Mouse (Mus musculus) liver, embryonic 14.5 days (tissue): ENCODE data around the gene Ccdc88a. TPM values are rescaled to one million over a fixed set of nuclear protein-coding genes. Genes with fewer than 3 reads are reported as not detected.

Source experiments
- ATAC-seq: fragments of 200-750 bp; cut with Nextera tagmentation; 2 replicates; pipeline ENCODE4 v1.8.0; 2017; ENCODE audit warnings: moderate number of reproducible peaks, mild to moderate bottlenecking, moderate library complexity; ENCODE audit not compliant: insufficient read depth
- DNase-seq, 3 experiments: peaks; one replicate each; pipeline ENCODE4 v3.0.0-alpha.2; 2012 to 2013; ENCODE audit warnings: low read depth in 3 of 3, low spot score in 3 of 3
- H3K27ac ChIP-seq: fragments of 300-500 bp; sonication (generic); 2 replicates; pipeline ENCODE4 v1.5.1; 2014; ENCODE audit warnings: moderate library complexity, mild to moderate bottlenecking, control low read depth, inconsistent platforms
- H3K27me3 ChIP-seq: fragments of 300-500 bp; sonication (generic); 2 replicates; pipeline ENCODE4 v1.6.1; 2014; ENCODE audit warnings: mild to moderate bottlenecking, low read length, moderate library complexity; ENCODE audit not compliant: control insufficient read depth, insufficient read depth
- H3K36me3 ChIP-seq: fragments of 300-500 bp; sonication (generic); replicated peaks from 2 replicates; pipeline ENCODE4 v1.6.1; 2014; ENCODE audit warnings: low read depth; ENCODE audit not compliant: control insufficient read depth, insufficient read depth
- H3K4me1 ChIP-seq, 2 experiments: fragments of 200-500 bp in 1 of 2; fragments of 300-500 bp in 1 of 2; sonication (generic) in 1 of 2; replicated peaks; 2 replicates each; pipeline ENCODE4 v1.6.1; 2012 to 2014; ENCODE audit warnings: antibody characterized with exemption in 1 of 2, inconsistent platforms in 1 of 2, low read length in 1 of 2; ENCODE audit not compliant: control insufficient read depth in 2 of 2, insufficient read depth in 2 of 2
- H3K4me2 ChIP-seq: fragments of 300-500 bp; sonication (generic); 2 replicates; pipeline ENCODE4 v1.6.1; 2014; ENCODE audit warnings: low read depth, mild to moderate bottlenecking, control low read depth, moderate library complexity
- H3K4me3 ChIP-seq, 2 experiments: fragments of 200-500 bp in 1 of 2; fragments of 300-500 bp in 1 of 2; sonication (generic) in 1 of 2; 2 replicates each; pipeline ENCODE4 v1.5.1; 2012 to 2014; ENCODE audit warnings: low read depth in 2 of 2, low read length in 2 of 2, mild to moderate bottlenecking in 2 of 2, control low read depth in 1 of 2, inconsistent platforms in 1 of 2, moderate library complexity in 1 of 2; ENCODE audit not compliant: insufficient read depth in 1 of 2
- H3K9ac ChIP-seq: fragments of 300-500 bp; sonication (generic); replicated peaks from 2 replicates; pipeline ENCODE4 v1.6.1; 2014; ENCODE audit warnings: mild to moderate bottlenecking, control low read depth, moderate library complexity
- H3K9me3 ChIP-seq: fragments of 300-500 bp; sonication (generic); 2 replicates; pipeline ENCODE4 v1.6.1; 2016; ENCODE audit warnings: low read length, mixed read lengths; ENCODE audit not compliant: control insufficient read depth
- CTCF ChIP-seq: IDR thresholded peaks from 2 replicates; pipeline ENCODE4 v1.5.1; 2016; ENCODE audit warnings: antibody characterized with exemption, low read depth, control low read depth
- EP300 ChIP-seq: IDR thresholded peaks from 2 replicates; pipeline ENCODE4 v1.6.1; 2016; ENCODE audit warnings: antibody characterized with exemption, low read depth
- WGBS: fragments of 180-500 bp; shearing (Covaris S2); extraction: QIAGEN DNeasy Blood & Tissue Kit; methylation state at CpG from one replicate; pipeline ENCODE4 v1.1.7; 2014; ENCODE audit not compliant: insufficient replicate concordance; 5-methylcytosine and 5-hydroxymethylcytosine counted together
- polyA plus RNA-seq, 2 experiments: library from polyadenylated mRNA; depleted of rRNA in 1 of 2; stranded (reverse) in 1 of 2; unstranded in 1 of 2; fragments of >200 nt; fragmentation: Nextera tagmentation in 1 of 2; extraction: Ambion mirVana in 1 of 2; gene quantifications; 2 replicates each; pipeline versions ENCODE4 v1.2.1 to v1.2.3; 2012 to 2014

Ccdc88a gene
- polyA plus RNA-seq, 2 experiments: 1.2 to 3.5 TPM

DNA sequence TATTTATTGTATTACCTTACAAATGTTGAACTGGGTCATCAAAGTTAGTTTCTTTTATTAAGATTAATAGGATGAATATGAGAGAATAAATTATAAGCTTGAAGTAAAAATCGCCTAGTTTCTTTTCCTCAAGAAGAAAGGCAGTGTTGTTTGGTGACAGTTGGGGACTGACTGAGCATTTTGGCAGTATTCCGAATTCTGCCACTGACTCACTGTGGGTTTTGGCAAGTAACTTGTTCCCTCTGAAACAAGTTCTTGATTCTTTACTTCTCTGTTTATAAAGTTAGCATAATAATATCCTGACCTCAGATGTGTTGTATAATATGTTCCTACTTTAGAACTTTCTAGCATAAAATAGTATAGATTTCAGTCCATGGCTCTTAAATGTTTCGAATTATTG is 55.3 kb downstream of the Ccdc88a start:
- Histone ChIP-seq H3K36me3 (no peaks in the 10 kb centered on the region), H3K27me3 (no peaks in the 10 kb centered on the region), H3K4me2 (no peak overlapping the region), H3K9ac (no peak overlapping the region), H3K4me1 (no peaks in the 10 kb centered on the region), H3K27ac (no peak overlapping the region), H3K9me3 (no peaks in the 10 kb centered on the region), H3K4me3 (no peak overlapping the region)
- 57% methylated on average over 3 of the region's 3 CpGs for WGBS
- ATAC-seq (no peak), DNase-seq (no peak)
- TF ChIP-seq EP300: no peak
- TF ChIP-seq CTCF: no peak

DNA sequence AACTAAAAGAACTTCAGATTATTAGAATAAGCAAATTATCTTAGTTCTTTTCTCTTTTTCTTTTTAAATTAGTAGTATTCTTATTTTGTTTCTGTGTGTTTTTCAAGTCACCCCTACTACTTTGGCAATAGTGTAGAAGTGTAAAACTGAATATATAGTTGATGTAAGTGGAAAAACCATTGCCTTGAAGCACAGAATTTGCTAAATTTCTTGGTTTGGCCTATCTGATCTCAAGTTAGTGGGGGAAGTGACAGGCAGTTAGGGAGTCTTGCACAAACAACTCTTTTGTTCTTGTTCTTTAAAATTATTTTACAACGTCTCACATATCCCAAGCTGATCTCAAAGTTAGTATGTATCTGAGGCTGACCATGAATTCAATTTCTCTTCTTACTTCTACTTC is 57.6 kb downstream of the Ccdc88a start:
- Histone ChIP-seq H3K4me1 (no peaks in the 10 kb centered on the region), H3K9ac (no peak overlapping the region), H3K4me2 (no peak overlapping the region), H3K27ac (no peak overlapping the region), H3K4me3 (no peak overlapping the region), H3K36me3 (no peaks in the 10 kb centered on the region), H3K9me3 (no peaks in the 10 kb centered on the region), H3K27me3 (no peaks in the 10 kb centered on the region)
- TF ChIP-seq CTCF: no peak
- no peak for TF ChIP-seq EP300
- no peak for DNase-seq
- 59% methylated on average over 1 of the region's 1 CpGs for WGBS
- no peak for ATAC-seq

DNA sequence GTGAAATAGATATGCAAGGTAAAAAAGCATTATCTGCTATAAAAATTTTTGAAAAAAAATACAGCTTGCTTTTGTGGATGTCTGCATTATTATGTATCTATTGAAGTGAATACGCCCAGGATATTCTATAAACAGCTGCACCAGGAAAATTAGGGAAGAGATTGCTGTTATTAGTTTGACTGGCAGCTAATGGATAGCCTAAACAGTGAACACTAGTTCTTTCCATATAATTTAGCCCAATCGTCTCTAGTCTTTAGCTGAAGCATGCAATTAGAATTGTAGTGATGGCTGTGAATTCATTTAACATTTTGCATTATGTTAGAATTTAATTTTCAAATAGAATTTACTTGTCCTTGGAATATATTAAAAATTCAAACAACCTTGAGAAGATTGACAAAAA is 75.3 kb downstream of the Ccdc88a start:
- Histone ChIP-seq H3K9me3 (no peaks in the 10 kb centered on the region), H3K9ac (no peak overlapping the region), H3K27ac (no peak overlapping the region), H3K4me1 (no peaks in the 10 kb centered on the region), H3K4me3 (no peak overlapping the region), H3K36me3 (no peaks in the 10 kb centered on the region), H3K4me2 (no peak overlapping the region), H3K27me3 (no peaks in the 10 kb centered on the region)
- TF ChIP-seq CTCF (no peak), EP300 (no peak)
- WGBS: 67% methylated on average over 2 of the region's 2 CpGs
- DNase-seq: no peak
- ATAC-seq: no peak

DNA sequence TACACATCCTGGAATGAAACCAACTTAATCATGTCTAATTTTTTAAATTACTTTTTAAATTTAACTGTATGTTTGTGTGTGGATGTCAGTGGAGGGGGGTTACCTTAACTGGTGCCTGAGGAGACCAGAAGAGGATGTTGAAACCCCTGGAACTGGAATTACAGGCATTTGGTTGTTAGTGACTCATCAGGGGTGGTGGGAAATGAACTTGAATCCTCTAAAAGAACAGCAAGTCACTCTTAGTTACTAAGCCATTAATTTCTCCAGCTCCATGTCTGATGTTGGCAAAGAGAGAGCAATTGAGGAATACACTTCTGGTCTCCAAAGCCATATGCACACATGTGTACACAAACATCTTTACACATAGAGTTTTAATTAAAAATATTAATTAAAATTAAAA is 101.2 kb downstream of the Ccdc88a start:
- no peak overlapping the region for H3K4me3 ChIP-seq
- DNase-seq: no peak
- H3K4me1 ChIP-seq: 0 out of 4 replicates have a peak, but pooled peaks cover 0 to 1% of the 10 kb centered on the region in 2 experiments
- H3K27ac ChIP-seq: no peak overlapping the region
- ATAC-seq: no peak
- H3K27me3 ChIP-seq: no peaks in the 10 kb centered on the region
- no peak overlapping the region for H3K4me2 ChIP-seq
- no peaks in the 10 kb centered on the region for H3K9me3 ChIP-seq
- no peak overlapping the region for H3K9ac ChIP-seq
- no peaks in the 10 kb centered on the region for H3K36me3 ChIP-seq
- no peak for TF ChIP-seq EP300
- no peak for TF ChIP-seq CTCF

DNA sequence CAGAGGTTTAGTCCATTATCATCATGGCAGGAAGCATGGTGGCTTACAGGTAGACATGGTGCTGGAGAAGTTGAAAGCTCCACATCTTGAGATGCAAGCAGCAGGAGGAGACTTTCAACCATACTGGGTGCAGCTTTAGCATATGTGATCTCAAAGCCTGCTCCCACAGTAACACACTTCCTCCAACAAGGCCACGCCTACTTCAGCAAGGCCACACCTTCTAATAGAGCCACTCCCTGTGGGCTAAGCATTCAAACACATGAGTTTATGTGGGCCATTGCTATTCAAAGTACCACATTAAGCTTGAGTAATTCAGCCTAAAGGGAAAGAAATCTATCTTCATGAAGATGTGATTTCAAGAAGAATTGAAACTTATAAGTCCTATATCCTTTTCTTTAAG is 119.7 kb downstream of the Ccdc88a start:
- WGBS: 56% methylated on average over 1 of the region's 1 CpGs
- H3K4me1 ChIP-seq: no peaks in the 10 kb centered on the region
- DNase-seq (no peak), ATAC-seq (no peak)
- H3K27ac ChIP-seq: no peak overlapping the region
- H3K27me3 ChIP-seq: no peaks in the 10 kb centered on the region
- no peak overlapping the region for H3K4me2 ChIP-seq
- no peak for TF ChIP-seq CTCF
- no peak for TF ChIP-seq EP300
- no peaks in the 10 kb centered on the region for H3K9me3 ChIP-seq
- no peak overlapping the region for H3K9ac ChIP-seq
- H3K36me3 ChIP-seq: no peaks in the 10 kb centered on the region
- no peak overlapping the region for H3K4me3 ChIP-seq
